Mouse (Mus musculus) neutrophil, adult 59 days (primary cell): ENCODE measurements around the gene Echdc1. TPM values are rescaled to one million over a fixed set of nuclear protein-coding genes. Genes with fewer than 3 reads are reported as not detected.

Experiments used
- total RNA-seq, 2 experiments: library from RNA; stranded (reverse); gene quantifications; 1 replicate in 1 of 2; 2 replicates in 1 of 2; pipeline ENCODE4 v1.2.4; 2023

The Echdc1 gene
- total RNA-seq, result 1 to 10 TPM; 5.1 to 6.2 TPM

GRCm38 (mm10) chr10:29313064-29313638 is at the start of gene Echdc1:
Gene Echdc1, plus strand, starts transcription at chr10:29313166.

GRCm38 (mm10) chr10:29362197-29362900 is 49.4 kb downstream of the Echdc1 start, which contains the start of gene Rnf146:
Gene Rnf146, minus strand, starts transcription at chr10:29362442.

Other genes starting within 250 kb of the Echdc1 start
- gene Soga3, start 169.3 kb upstream of the Echdc1 start, total RNA-seq, result not detected
- not detected for gene Gm49353, start 114.2 kb upstream of the Echdc1 start, total RNA-seq
- not detected for gene 9330159F19Rik, start 101.6 kb upstream of the Echdc1 start, total RNA-seq
- 10 to 100 TPM; 43.8 to 54.1 TPM for gene Rnf146, start 49.3 kb downstream of the Echdc1 start, total RNA-seq
- not detected for gene Rspo3, start 222.7 kb downstream of the Echdc1 start, total RNA-seq